Mouse (Mus musculus) lung, postnatal 0 days (tissue): ENCODE measurements around the gene Cmtm8.

Experiments
- CTCF ChIP-seq: IDR thresholded peaks from 2 replicates; pipeline ENCODE4 v1.5.1; 2016; ENCODE audit warnings: antibody characterized with exemption, mild to moderate bottlenecking
- EP300 ChIP-seq: IDR thresholded peaks from 2 replicates; pipeline ENCODE4 v1.6.1; 2016; ENCODE audit warnings: antibody characterized with exemption, mild to moderate bottlenecking, control low read depth

GRCm38 (mm10) chr9:114838870-114839269 lies 5.1 kb downstream of the Cmtm8 start:
- TF ChIP-seq CTCF: no peak
- TF ChIP-seq EP300: peak; percentile 79
